Mouse (Mus musculus) thymus, adult 2 months (tissue): ENCODE measurements at regions not wholly inside any gene's neighbourhood (a gene's known extent, or its start where the extent isn't known, plus 50 kb on each side); places are given as distances from the start of the nearest gene placed in this dataset.

ENCODE experiments used
- DNase-seq: peaks from one replicate; pipeline ENCODE4 v3.0.0; 2021
- H3K27ac ChIP-seq: fragments of 200-500 bp; 2 replicates; pipeline ENCODE4 v1.5.1; 2012; ENCODE audit warnings: low read length, control low read depth; ENCODE audit not compliant: control insufficient read depth, insufficient read depth
- H3K27me3 ChIP-seq: fragments of 200-500 bp; 2 replicates; pipeline ENCODE4 v1.6.1; 2012; ENCODE audit warnings: mild to moderate bottlenecking, low read length, moderate library complexity, mixed read lengths; ENCODE audit not compliant: control insufficient read depth, insufficient read depth
- H3K36me3 ChIP-seq: fragments of 200-500 bp; 2 replicates; pipeline ENCODE4 v1.6.1; 2012; ENCODE audit warnings: mild to moderate bottlenecking, low read length, moderate library complexity; ENCODE audit not compliant: control insufficient read depth, insufficient read depth
- H3K4me1 ChIP-seq: fragments of 200-500 bp; replicated peaks from 2 replicates; pipeline ENCODE4 v1.6.1; 2012; ENCODE audit warnings: low read length; ENCODE audit not compliant: control insufficient read depth, insufficient read depth
- H3K4me3 ChIP-seq: fragments of 200-500 bp; 2 replicates; pipeline ENCODE4 v1.5.1; 2012; ENCODE audit warnings: mild to moderate bottlenecking, low read length, control low read depth, moderate library complexity; ENCODE audit not compliant: control insufficient read depth, insufficient read depth
- CTCF ChIP-seq: fragments of 200-500 bp; IDR thresholded peaks from 2 replicates; pipeline ENCODE4 v1.5.1; 2012; ENCODE audit warnings: mild to moderate bottlenecking, control low read depth, low read length, moderate library complexity, borderline replicate concordance; ENCODE audit not compliant: control insufficient read depth, poor library complexity, insufficient read depth; ENCODE audit errors: extremely low read depth
- POLR2A ChIP-seq: fragments of 200-500 bp; IDR thresholded peaks from 2 replicates; pipeline ENCODE4 v1.6.1; 2012; ENCODE audit warnings: mild to moderate bottlenecking, low read length, control low read depth, moderate library complexity; ENCODE audit not compliant: control insufficient read depth, poor library complexity, insufficient read depth; ENCODE audit errors: extremely low read depth
- WGBS: fragments of 180-500 bp; shearing (Covaris S2); methylation state at CpG from one replicate; pipeline ENCODE4 v1.1.7; 2018; 5-methylcytosine and 5-hydroxymethylcytosine counted together

DNA sequence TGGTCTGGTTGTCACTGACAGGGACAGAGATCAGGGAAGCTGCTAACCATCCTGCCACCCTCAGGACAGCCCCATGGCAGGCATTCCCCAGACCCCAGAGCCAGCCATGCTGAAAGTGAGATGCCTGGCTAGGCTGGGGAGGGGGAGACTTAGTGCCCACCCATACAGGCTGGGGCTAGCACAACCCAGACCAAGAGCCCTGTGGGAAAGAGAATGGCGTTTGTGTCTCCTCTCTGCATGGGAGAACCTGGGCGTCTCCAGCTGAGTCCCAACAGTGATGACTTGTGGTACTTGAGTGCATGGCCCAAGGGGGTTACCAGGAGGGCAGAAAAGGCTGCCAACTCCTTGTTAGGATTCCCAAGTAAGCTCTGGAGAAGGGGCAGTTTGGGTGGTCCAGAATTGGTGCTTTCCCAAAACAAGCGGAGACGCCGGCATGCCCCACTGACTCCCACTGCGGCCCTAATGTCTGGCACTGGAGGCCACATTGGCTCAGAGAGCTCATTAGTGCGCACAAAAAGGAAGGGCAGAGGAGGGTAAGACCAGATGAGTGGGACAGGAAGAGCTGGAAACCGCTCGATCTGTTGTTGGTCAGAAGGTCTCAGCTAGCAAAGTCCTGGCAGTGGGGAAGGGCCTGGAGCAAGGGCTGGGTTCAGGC, 332.2 kb upstream of the Npvf start:
- no peaks in the 10 kb centered on the region for H3K36me3 ChIP-seq
- no peak overlapping the region for H3K4me3 ChIP-seq
- WGBS = 90% methylated on average over 9 of the region's 9 CpGs
- H3K27me3 ChIP-seq = no peaks in the 10 kb centered on the region
- no peak for DNase-seq
- TF ChIP-seq POLR2A = no peak
- TF ChIP-seq CTCF = no peak
- H3K27ac ChIP-seq = no peak overlapping the region
- H3K4me1 ChIP-seq = no peaks in the 10 kb centered on the region

DNA sequence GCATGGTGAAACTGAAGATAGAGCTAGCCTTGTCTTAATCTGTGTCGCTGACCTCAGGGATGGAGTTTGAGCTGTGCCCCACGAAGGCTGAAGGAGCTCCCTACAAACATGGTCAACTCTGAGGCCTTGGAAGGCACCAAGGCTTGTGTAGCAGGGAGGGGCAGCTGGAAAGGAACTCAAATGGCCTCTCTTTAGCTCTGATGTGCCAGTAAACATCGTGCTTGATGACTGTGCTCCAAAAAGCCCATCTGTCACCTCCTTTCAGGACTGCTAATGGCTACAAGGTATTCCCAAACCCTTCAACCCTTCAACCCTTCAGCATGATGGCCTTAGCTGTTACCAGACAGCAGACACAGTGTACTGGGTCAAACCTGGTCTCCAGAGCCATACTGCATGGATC, 334.3 kb upstream of the Npvf start:
- Histone ChIP-seq H3K27ac (no peak overlapping the region), H3K4me1 (no peaks in the 10 kb centered on the region), H3K27me3 (no peaks in the 10 kb centered on the region), H3K4me3 (no peak overlapping the region), H3K36me3 (no peaks in the 10 kb centered on the region)
- WGBS = 73% methylated on average over 3 of the region's 3 CpGs
- TF ChIP-seq POLR2A (no peak), CTCF (no peak)
- DNase-seq = no peak

DNA sequence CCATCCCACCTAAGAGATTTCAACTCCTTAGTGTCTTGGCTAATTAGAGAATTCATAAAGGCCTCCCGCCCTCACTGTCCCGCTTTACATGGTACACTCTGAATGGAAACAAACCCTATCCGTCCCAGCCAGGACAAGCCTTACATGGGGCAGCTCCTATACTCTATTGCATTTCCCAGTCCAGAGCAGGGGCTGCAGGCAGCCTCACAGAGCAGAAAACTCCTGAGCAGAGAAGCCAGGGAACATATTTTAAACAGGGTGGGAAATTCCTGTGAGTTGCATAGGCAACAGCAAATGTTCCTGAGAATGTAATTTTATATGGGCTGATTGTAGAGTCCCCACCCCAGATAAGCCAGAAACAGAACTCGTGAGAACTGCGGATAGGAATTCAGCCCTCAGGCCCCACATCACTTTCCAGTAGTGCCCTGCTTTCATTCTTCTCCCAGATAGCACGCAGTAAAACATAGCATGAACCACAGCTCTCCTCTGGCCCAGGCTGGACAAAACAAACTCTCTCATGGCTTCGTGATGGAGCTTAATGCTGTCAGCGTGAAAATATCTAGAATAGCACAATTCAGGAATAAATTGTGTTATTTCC, 337.4 kb upstream of the Npvf start:
- Histone ChIP-seq H3K4me1 (no peaks in the 10 kb centered on the region), H3K36me3 (no peaks in the 10 kb centered on the region), H3K27ac (no peak overlapping the region), H3K4me3 (no peak overlapping the region), H3K27me3 (no peaks in the 10 kb centered on the region)
- no peak for TF ChIP-seq CTCF
- no peak for TF ChIP-seq POLR2A
- 91% methylated on average over 8 of the region's 8 CpGs for WGBS
- DNase-seq = no peak

DNA sequence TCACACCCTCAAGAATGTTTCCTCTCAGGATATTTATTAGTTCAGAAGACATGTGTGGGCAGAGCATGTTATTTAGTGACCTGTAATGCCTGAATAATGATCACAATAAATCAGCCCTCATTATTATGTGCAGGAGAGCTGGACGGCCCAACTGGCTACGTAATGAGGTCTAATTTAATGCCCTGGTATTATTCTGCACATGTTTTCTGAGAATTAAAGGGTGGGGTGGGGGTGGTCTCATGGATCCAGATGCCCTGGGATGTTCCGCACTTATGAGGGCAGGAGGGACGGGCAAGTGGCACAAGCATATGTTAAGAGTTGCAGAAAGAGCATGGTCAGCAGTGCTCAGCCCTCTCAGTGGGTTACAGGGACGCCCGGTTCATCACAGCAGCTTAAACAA, 339.7 kb upstream of the Npvf start:
- H3K27ac ChIP-seq = no peak overlapping the region
- no peaks in the 10 kb centered on the region for H3K4me1 ChIP-seq
- WGBS = 91% methylated on average over 6 of the region's 6 CpGs
- H3K4me3 ChIP-seq = no peak overlapping the region
- no peak for TF ChIP-seq CTCF
- TF ChIP-seq POLR2A = no peak
- DNase-seq = no peak
- no peaks in the 10 kb centered on the region for H3K36me3 ChIP-seq
- no peaks in the 10 kb centered on the region for H3K27me3 ChIP-seq

DNA sequence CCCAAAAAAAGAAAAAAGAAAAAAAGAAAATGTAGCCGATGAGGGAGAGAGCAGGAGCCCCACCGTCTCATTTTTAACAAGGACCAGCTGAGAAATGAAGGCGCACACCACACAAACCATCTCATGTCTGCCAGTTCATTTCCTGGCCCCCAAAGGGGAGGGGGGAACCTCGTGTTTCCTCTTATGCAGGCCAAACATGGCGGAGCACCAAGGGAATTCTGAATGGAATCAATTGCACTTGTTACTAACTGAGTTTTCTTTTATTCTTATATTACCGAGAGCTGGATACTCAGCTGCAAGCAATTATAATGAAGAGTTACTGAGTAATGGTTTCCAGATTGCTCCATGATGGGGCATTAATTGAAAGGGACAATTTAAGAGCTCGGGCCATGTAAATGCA, 348.5 kb upstream of the Npvf start:
- Histone ChIP-seq H3K27ac (no peak overlapping the region), H3K27me3 (no peaks in the 10 kb centered on the region), H3K4me3 (no peak overlapping the region), H3K4me1 (no peaks in the 10 kb centered on the region), H3K36me3 (no peaks in the 10 kb centered on the region)
- no peak for DNase-seq
- no peak for TF ChIP-seq POLR2A
- 66% methylated on average over 7 of the region's 7 CpGs for WGBS

DNA sequence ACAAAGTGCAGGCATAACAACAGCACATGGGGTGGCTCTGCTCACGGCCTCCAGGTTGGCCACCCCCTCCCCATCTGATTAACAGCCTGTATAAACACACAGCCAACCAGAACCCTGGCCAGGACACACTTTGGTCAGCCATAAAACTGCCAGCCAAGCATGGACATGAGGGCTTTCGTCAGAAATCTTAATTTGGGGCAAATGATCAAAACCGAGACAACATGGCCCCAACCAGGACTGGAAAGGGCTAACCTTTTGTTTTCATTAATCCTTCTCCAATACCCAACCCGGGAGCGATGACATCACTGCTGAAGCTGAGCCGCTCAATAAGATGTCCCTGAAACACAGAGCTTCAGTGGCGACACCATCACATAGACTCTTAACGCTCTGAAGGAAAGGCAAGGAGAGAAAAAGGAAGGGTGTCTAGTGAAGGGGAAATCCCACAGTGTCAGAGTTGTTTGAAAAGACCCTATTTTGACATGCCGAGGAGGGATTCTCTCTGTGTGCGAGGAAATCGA, 351.9 kb upstream of the Npvf start:
- Histone ChIP-seq H3K36me3 (no peaks in the 10 kb centered on the region), H3K27ac (no peak overlapping the region), H3K27me3 (no peaks in the 10 kb centered on the region), H3K4me3 (no peak overlapping the region), H3K4me1 (no peaks in the 10 kb centered on the region)
- 88% methylated on average over 11 of the region's 11 CpGs for WGBS
- no peak for TF ChIP-seq POLR2A
- no peak for TF ChIP-seq CTCF
- no peak for DNase-seq
